Mouse (Mus musculus) small intestine, adult 10 weeks (tissue): ENCODE measurements around the gene Mup9. TPM values are rescaled to one million over a fixed set of nuclear protein-coding genes. Genes with fewer than 3 reads are reported as not detected.

Experiments
- polyA plus RNA-seq: library from polyadenylated mRNA; stranded (reverse); fragments of 350-450 nt; fragmentation: Illumina TruSeq; extraction: RNeasy Lipid Tissue Mini Kit (QIAGEN cat#74804); gene quantifications from one replicate; pipeline ENCODE4 v1.2.3, GENCODE M21; 2014; ENCODE audit warnings: low replicate concordance

Gene Mup9
- not detected for polyA plus RNA-seq

GRCm38 (mm10) chr4:60421852-60422251 lies at the start of gene Mup9:
Mup9 (minus strand) TSS chr4:60421952.

Other genes with a start within 250 kb of the Mup9 start
- gene Mup8, start 199.4 kb downstream of the Mup9 start, polyA plus RNA-seq = not detected
- gene Mup1, start 80.0 kb upstream of the Mup9 start, polyA plus RNA-seq = not detected
- gene Mup10, start 160.2 kb upstream of the Mup9 start, polyA plus RNA-seq = not detected
- gene Mup11, start 240.5 kb upstream of the Mup9 start, polyA plus RNA-seq = not detected